Mouse (Mus musculus) midbrain, embryonic 16.5 days (tissue): Measurements from ENCODE around the gene Kcnt1. TPM values are rescaled to one million over a fixed set of nuclear protein-coding genes. Genes with fewer than 3 reads are reported as not detected.

Experiments used
- polyA plus RNA-seq: library from polyadenylated mRNA; unstranded; fragments of >200 nt; fragmentation: Nextera tagmentation; extraction: Ambion mirVana; gene quantifications from 2 replicates; pipeline ENCODE4 v1.2.1, GENCODE M21; 2015

Gene Kcnt1
- polyA plus RNA-seq, 1 experiment from 2014 or later, result 21.8 TPM

Other genes starting within 250 kb of the Kcnt1 start
- gene Ccdc183, start 246.1 kb upstream of the Kcnt1 start, polyA plus RNA-seq, result 0.11 and 0.24 TPM in 2 replicates
- 56.4 and 67.2 TPM in 2 replicates for gene Tmem141, start 241.7 kb upstream of the Kcnt1 start, polyA plus RNA-seq
- gene Fcna, start 235.7 kb upstream of the Kcnt1 start, polyA plus RNA-seq, result 2.5 and 3.1 TPM in 2 replicates
- gene Lcn8, start 210.6 kb upstream of the Kcnt1 start, polyA plus RNA-seq, result not detected in 2 replicates
- not detected in 2 replicates for gene Lcn5, start 205.8 kb upstream of the Kcnt1 start, polyA plus RNA-seq
- gene Lcn6, start 186.9 kb upstream of the Kcnt1 start, polyA plus RNA-seq, result not detected in 2 replicates
- not detected in 2 replicates for gene Lcn10, start 181.0 kb upstream of the Kcnt1 start, polyA plus RNA-seq
- not detected in 2 replicates for gene Obp2a, start 163.7 kb upstream of the Kcnt1 start, polyA plus RNA-seq
- gene Bmyc, start 157.0 kb upstream of the Kcnt1 start, polyA plus RNA-seq, result 158 and 170 TPM in 2 replicates
- gene Obp2b, start 126.7 kb upstream of the Kcnt1 start, polyA plus RNA-seq, result not detected in 2 replicates
- not detected in 2 replicates for gene Lcn3, start 98.2 kb upstream of the Kcnt1 start, polyA plus RNA-seq
- gene Lcn11, start 86.7 kb upstream of the Kcnt1 start, polyA plus RNA-seq, result not detected in 2 replicates
- gene Gm13539, start 81.5 kb upstream of the Kcnt1 start, polyA plus RNA-seq, result not detected in 2 replicates
- gene Glt6d1, start 47.9 kb upstream of the Kcnt1 start, polyA plus RNA-seq, result not detected in 2 replicates
- gene Lcn9, start 40.6 kb upstream of the Kcnt1 start, polyA plus RNA-seq, result not detected in 2 replicates
- gene Sohlh1, start 16.5 kb upstream of the Kcnt1 start, polyA plus RNA-seq, result not detected in 2 replicates
- gene Camsap1, start 119.5 kb downstream of the Kcnt1 start, polyA plus RNA-seq, result 61.2 and 80.3 TPM in 2 replicates
- gene Ubac1, start 158.0 kb downstream of the Kcnt1 start, polyA plus RNA-seq, result 130 and 144 TPM in 2 replicates